Mouse (Mus musculus): Measurements from ENCODE around the gene Nxn. TPM values are rescaled to one million over a fixed set of nuclear protein-coding genes. Genes with fewer than 3 reads are reported as not detected.

The Nxn gene
- polyA plus RNA-seq, 1 experiment from 2014 or later = 11.9 TPM

- ATAC-seq (no peak), DNase-seq (ENCODE audit: low spot score) (peak; percentile 36)
- TF ChIP-seq EP300 (IDR thresholded peaks at IDR 0.05) (no peak), CTCF (IDR thresholded peaks at IDR 0.05) (peak; percentile 61)
- no peaks in the 10 kb centered on the region for H3K4me1 ChIP-seq (ENCODE audit: insufficient read depth, low read depth, low read length)
- H3K27ac ChIP-seq (ENCODE audit: low read length) = no peak overlapping the region
- no peaks in the 10 kb centered on the region for H3K9me3 ChIP-seq (ENCODE audit: low read length)
- no peaks in the 10 kb centered on the region for H3K36me3 ChIP-seq (ENCODE audit: insufficient read depth, low read length)
- H3K27me3 ChIP-seq (replicated peaks; ENCODE audit: insufficient read depth, low read length) = no peaks in the 10 kb centered on the region
- no peak overlapping the region for H3K4me2 ChIP-seq (replicated peaks; ENCODE audit: low read depth, low read length)
- H3K9ac ChIP-seq (replicated peaks; ENCODE audit: low read depth) = no peak overlapping the region
- no peak overlapping the region for H3K4me3 ChIP-seq (ENCODE audit: low read depth, low read length)
- WGBS = 70% methylated on average over 4 of the region's 4 CpGs
These were observed 126.5 kb downstream of the Nxn start for GRCm38 (mm10) chr11:76272440-76272839.

- Histone ChIP-seq H3K9ac (replicated peaks; ENCODE audit: low read depth) (no peak overlapping the region), H3K27ac (ENCODE audit: low read length) (no peak overlapping the region), H3K36me3 (ENCODE audit: insufficient read depth, low read length) (no peaks in the 10 kb centered on the region), H3K4me2 (replicated peaks; ENCODE audit: low read depth, low read length) (no peak overlapping the region), H3K9me3 (ENCODE audit: low read length) (no peaks in the 10 kb centered on the region), H3K4me3 (ENCODE audit: low read depth, low read length) (no peak overlapping the region), H3K4me1 (ENCODE audit: insufficient read depth, low read depth, low read length) (no peaks in the 10 kb centered on the region), H3K27me3 (replicated peaks; ENCODE audit: insufficient read depth, low read length) (no peaks in the 10 kb centered on the region)
- TF ChIP-seq EP300 (IDR thresholded peaks at IDR 0.05) (no peak), CTCF (IDR thresholded peaks at IDR 0.05) (0 out of 2 replicates have a peak, but pooled peaks have one; percentile 2)
- ATAC-seq (no peak), DNase-seq (ENCODE audit: low spot score) (no peak)
- WGBS = 75% methylated on average over 6 of the region's 6 CpGs
These were observed 130.3 kb downstream of the Nxn start for GRCm38 (mm10) chr11:76268521-76269065.

GRCm38 (mm10) chr11:76268001-76268459 is 130.9 kb downstream of the Nxn start:
- 37% methylated on average over 5 of the region's 5 CpGs for WGBS
- H3K4me1 ChIP-seq (ENCODE audit: insufficient read depth, low read depth, low read length) = no peaks in the 10 kb centered on the region
- H3K9ac ChIP-seq (replicated peaks; ENCODE audit: low read depth) = no peak overlapping the region
- no peak for TF ChIP-seq EP300 (IDR thresholded peaks at IDR 0.05)
- no peak for TF ChIP-seq CTCF (IDR thresholded peaks at IDR 0.05)
- no peaks in the 10 kb centered on the region for H3K36me3 ChIP-seq (ENCODE audit: insufficient read depth, low read length)
- H3K27me3 ChIP-seq (replicated peaks; ENCODE audit: insufficient read depth, low read length) = no peaks in the 10 kb centered on the region
- no peaks in the 10 kb centered on the region for H3K9me3 ChIP-seq (ENCODE audit: low read length)
- H3K4me2 ChIP-seq (replicated peaks; ENCODE audit: low read depth, low read length) = no peak overlapping the region
- DNase-seq (ENCODE audit: low spot score) (peak; percentile 7), ATAC-seq (no peak)
- no peak overlapping the region for H3K4me3 ChIP-seq (ENCODE audit: low read depth, low read length)
- no peak overlapping the region for H3K27ac ChIP-seq (ENCODE audit: low read length)

GRCm38 (mm10) chr11:76267550-76267949 is 131.4 kb downstream of the Nxn start:
- Histone ChIP-seq H3K4me1 (ENCODE audit: insufficient read depth, low read depth, low read length) (no peaks in the 10 kb centered on the region), H3K27ac (ENCODE audit: low read length) (no peak overlapping the region), H3K4me3 (ENCODE audit: low read depth, low read length) (no peak overlapping the region), H3K9ac (replicated peaks; ENCODE audit: low read depth) (no peak overlapping the region), H3K9me3 (ENCODE audit: low read length) (no peaks in the 10 kb centered on the region), H3K4me2 (replicated peaks; ENCODE audit: low read depth, low read length) (no peak overlapping the region), H3K36me3 (ENCODE audit: insufficient read depth, low read length) (no peaks in the 10 kb centered on the region), H3K27me3 (replicated peaks; ENCODE audit: insufficient read depth, low read length) (no peaks in the 10 kb centered on the region)
- ATAC-seq = no peak
- 58% methylated on average over 7 of the region's 7 CpGs for WGBS
- TF ChIP-seq EP300 (IDR thresholded peaks at IDR 0.05) = no peak
- no peak for TF ChIP-seq CTCF (IDR thresholded peaks at IDR 0.05)
- no peak for DNase-seq (ENCODE audit: low spot score)

GRCm38 (mm10) chr11:76262611-76263351 is 136.2 kb downstream of the Nxn start:
- Histone ChIP-seq H3K4me2 (replicated peaks; ENCODE audit: low read depth, low read length) (no peak overlapping the region), H3K36me3 (ENCODE audit: insufficient read depth, low read length) (no peaks in the 10 kb centered on the region), H3K9ac (replicated peaks; ENCODE audit: low read depth) (no peak overlapping the region), H3K27ac (ENCODE audit: low read length) (no peak overlapping the region), H3K4me1 (ENCODE audit: insufficient read depth, low read depth, low read length) (no peaks in the 10 kb centered on the region), H3K4me3 (ENCODE audit: low read depth, low read length) (no peak overlapping the region), H3K9me3 (ENCODE audit: low read length) (no peaks in the 10 kb centered on the region), H3K27me3 (replicated peaks; ENCODE audit: insufficient read depth, low read length) (no peaks in the 10 kb centered on the region)
- WGBS = 30% methylated on average over 19 of the region's 19 CpGs
- ATAC-seq = no peak
- DNase-seq (ENCODE audit: low spot score) = no peak
- TF ChIP-seq CTCF (IDR thresholded peaks at IDR 0.05) (no peak), EP300 (IDR thresholded peaks at IDR 0.05) (no peak)

- 70% methylated on average over 12 of the region's 12 CpGs for WGBS
- Histone ChIP-seq H3K4me3 (ENCODE audit: low read depth, low read length) (no peak overlapping the region), H3K36me3 (ENCODE audit: insufficient read depth, low read length) (no peaks in the 10 kb centered on the region), H3K27ac (ENCODE audit: low read length) (no peak overlapping the region), H3K4me2 (replicated peaks; ENCODE audit: low read depth, low read length) (no peak overlapping the region), H3K9me3 (ENCODE audit: low read length) (no peaks in the 10 kb centered on the region), H3K9ac (replicated peaks; ENCODE audit: low read depth) (no peak overlapping the region), H3K4me1 (ENCODE audit: insufficient read depth, low read depth, low read length) (no peaks in the 10 kb centered on the region), H3K27me3 (replicated peaks; ENCODE audit: insufficient read depth, low read length) (no peaks in the 10 kb centered on the region)
- TF ChIP-seq EP300 (IDR thresholded peaks at IDR 0.05) (no peak), CTCF (IDR thresholded peaks at IDR 0.05) (no peak)
- ATAC-seq = peak; percentile 85
- peak; percentile 67 for DNase-seq (ENCODE audit: low spot score)
These were observed 137.7 kb downstream of the Nxn start for GRCm38 (mm10) chr11:76261224-76261623.

Measured in lung, postnatal 0 days (tissue).